Mouse (Mus musculus) megakaryocyte, adult 5-6 weeks (primary cell): ENCODE data around the gene Actr3b. TPM values are rescaled to one million over a fixed set of nuclear protein-coding genes. Genes with fewer than 3 reads are reported as not detected.

Experiments
- ATAC-seq: 2 replicates; pipeline ENCODE4 v1.8.0; 2016; ENCODE audit warnings: mild to moderate bottlenecking, inconsistent platforms; ENCODE audit not compliant: poor library complexity, severe bottlenecking
- total RNA-seq, 2 experiments: library from RNA; stranded (forward) in 1 of 2; stranded (reverse) in 1 of 2; fragments of 153-499, 151-499 nt in 1 of 2; fragments of 221-1000, 200-1000 nt in 1 of 2; gene quantifications; 2 replicates each; pipeline versions ENCODE4 v1.2.3 to v1.2.4; 2015 to 2017

Actr3b gene
- total RNA-seq, 2 experiments from 2014 or later, result 0.07 TPM; not detected in 1

DNA sequence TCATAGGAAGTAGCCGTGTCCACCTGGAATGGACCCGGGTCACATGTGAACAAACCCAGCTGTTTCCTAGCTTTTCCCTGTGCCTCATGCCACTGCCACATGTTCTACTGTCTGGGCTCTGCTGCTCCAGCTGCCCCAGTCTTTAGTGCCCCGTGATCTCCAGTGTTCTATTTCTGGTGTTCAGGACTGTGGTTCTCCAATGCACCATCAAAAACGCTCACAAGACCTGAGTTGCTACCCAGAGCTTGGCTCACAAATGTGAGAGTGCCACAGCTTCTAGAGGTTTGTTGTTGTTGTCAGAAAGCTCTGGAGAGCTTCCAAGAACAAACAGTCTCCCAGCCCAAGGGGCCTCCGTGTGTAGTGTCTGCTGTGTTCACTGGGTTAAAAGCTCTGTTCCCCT, 117.5 kb downstream of the Actr3b start:
- ATAC-seq, result no peak

DNA sequence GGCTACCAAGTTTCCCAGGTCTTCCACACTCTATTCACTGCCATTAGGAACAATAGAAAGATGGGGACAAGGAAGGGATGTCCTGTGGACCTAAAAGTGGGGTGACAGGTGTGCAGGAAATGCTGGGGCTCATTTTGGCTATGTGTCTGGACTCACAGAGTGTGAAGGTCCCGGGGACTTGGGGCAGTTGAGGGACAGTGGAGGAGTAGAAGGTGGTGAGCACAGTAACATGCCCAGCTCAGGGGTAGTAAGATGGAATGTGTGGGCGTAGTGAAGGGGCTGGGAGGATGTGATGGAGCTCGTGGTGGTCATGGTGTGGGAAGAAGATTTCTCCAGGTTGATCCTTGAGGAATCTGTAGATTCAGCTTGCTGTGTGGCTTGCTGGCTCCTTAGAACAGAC, 118.2 kb downstream of the Actr3b start:
- no peak for ATAC-seq

DNA sequence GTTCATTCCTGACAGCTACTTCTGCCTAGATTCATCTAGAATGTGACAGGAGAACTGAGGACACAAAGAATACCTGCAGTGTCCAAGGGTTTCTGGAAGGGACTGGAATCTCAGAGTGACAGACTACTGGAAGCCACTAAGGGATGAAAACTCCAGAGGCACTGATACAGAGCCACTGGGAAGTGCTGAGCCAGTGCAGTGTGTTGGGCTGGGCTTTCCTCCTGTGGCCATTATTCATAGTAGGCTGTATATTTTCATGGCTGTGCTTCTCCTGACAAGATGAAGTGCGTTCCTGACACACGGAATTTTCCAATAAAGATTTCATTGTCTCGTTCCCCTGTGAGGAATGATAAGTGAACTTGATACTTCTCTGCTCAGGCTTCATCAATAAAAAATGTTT, 126.9 kb downstream of the Actr3b start:
- no peak for ATAC-seq

DNA sequence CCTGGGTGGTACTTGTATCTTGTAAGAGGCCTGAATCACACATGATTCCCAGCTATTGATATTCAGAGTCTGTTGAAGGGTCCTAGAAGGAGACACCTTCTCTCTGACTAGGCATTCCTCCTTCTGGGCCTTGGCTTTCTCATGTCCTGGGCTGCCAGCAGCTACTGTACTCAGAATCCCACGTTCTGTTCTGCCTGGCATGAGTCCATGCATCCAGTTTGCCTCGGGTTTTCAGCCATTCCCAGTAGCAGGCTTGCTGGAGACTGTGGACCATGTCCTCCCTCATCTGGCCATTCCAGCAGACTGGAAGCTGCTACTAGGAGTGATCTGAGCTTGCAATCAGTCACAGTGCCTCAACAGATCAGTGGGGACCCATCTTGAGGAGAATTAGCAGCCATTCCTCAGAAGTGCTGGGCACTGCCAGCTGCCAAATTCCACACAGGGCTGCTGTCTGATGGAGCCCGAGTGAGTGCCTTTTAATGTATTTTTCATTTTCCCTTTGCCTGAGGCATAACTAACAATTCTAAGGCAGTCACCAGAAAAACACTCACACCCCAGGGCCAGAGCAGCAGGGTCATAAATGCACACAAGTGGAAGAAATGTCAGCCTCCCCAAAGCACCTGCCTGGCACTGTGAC, 130.1 kb downstream of the Actr3b start:
- ATAC-seq, result no peak

DNA sequence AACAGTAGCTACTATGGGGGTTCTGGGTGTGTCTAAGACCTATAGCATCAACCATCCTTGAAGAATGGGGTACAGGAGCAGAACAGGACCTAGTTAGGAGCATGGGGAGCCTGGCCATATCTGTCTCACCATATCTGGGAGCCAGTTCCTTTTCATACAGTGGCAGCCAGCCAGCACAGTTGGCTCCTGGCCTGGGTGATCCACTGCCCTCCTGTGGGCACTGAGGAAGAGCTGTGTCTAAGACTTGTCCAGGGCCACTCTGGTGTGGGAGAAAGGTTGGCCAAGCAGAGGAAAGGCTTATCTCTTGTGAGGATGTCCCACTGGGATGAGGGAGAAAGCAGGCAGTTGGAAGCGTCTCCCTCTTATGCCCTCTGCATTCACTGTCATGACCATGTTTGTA, 131.5 kb downstream of the Actr3b start:
- no peak for ATAC-seq

Other genes with a start within 250 kb of the Actr3b start
- gene Cct8l1, start 243.9 kb upstream of the Actr3b start, total RNA-seq (2015), result not detected in 2 replicates
- gene Cct8l1, start 243.9 kb upstream of the Actr3b start, total RNA-seq (2017), result 0.11 TPM in 1 of 2 replicates, not detected in the other
- gene Xrcc2, start 54.2 kb upstream of the Actr3b start, total RNA-seq (2015), result 6.6 and 8.1 TPM in 2 replicates
- 6.8 and 8.2 TPM in 2 replicates for gene Xrcc2, start 54.2 kb upstream of the Actr3b start, total RNA-seq (2017)
- gene Gm21663, start 182.4 kb downstream of the Actr3b start, total RNA-seq (2015), result not detected in 2 replicates
- not detected in 2 replicates for gene Gm21663, start 182.4 kb downstream of the Actr3b start, total RNA-seq (2017)
- not detected in 2 replicates for gene Gm21671, start 194.4 kb downstream of the Actr3b start, total RNA-seq (2015)
- not detected in 2 replicates for gene Gm21671, start 194.4 kb downstream of the Actr3b start, total RNA-seq (2017)
- not detected in 2 replicates for gene Gm21680, start 212.7 kb downstream of the Actr3b start, total RNA-seq (2015)
- not detected in 2 replicates for gene Gm21680, start 212.7 kb downstream of the Actr3b start, total RNA-seq (2017)
- not detected in 2 replicates for gene Gm21698, start 228.7 kb downstream of the Actr3b start, total RNA-seq (2015)
- gene Gm21698, start 228.7 kb downstream of the Actr3b start, total RNA-seq (2017), result not detected in 2 replicates
- not detected in 2 replicates for gene Gm1979, start 244.8 kb downstream of the Actr3b start, total RNA-seq (2015)
- not detected in 2 replicates for gene Gm1979, start 244.8 kb downstream of the Actr3b start, total RNA-seq (2017)